Mouse (Mus musculus): Measurements from ENCODE around the gene Ube2e3. TPM values are rescaled to one million over a fixed set of nuclear protein-coding genes. Genes with fewer than 3 reads are reported as not detected.

The Ube2e3 gene
- polyA plus RNA-seq, 1 experiment from 2014 or later, result 134 TPM

DNA sequence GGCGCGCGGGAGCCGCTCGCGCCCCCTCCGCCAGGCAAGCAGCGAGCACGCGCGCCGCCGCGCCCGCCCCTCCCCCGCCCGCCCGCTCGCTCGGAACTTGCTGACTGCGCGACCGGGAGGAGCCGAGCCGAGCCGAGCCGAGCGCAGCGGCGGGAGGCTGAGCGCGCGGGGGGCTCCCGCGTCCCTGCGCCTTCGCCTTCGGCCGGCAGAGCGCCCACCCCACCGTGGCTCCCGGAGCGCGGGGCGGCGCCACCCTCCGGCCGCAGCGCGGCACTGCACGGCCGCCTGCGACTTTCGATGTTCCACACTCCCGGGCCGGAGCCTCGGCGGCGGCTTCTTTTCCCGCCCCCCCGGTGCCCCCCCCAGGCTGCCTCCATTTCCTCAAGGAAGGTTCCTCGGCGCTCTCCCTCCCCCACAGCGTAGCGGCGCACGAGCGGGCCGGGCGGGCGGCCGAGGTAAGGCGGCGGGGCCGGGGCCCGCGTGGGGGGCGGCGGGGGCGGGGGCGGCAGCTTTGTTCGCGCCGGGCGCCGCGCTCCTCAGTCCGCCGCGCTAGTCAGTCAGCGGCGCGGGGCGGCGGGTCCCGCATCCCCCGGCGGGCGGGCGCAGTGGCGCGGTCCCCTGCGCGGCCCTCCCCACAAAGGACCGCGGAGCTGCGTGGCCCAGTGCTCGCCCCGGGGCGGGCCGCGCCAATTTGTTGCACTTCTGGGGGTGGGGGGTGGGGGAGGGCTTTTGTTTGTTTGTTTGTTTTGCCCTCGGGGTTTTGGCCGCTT lies 1.2 kb downstream of the Ube2e3 start:
- no peaks in the 10 kb centered on the region for H3K27me3 ChIP-seq (ENCODE audit: insufficient read depth, low read length)
- TF ChIP-seq CTCF (IDR thresholded peaks at IDR 0.05; ENCODE audit: low read depth), result peak; percentile 63
- under 1% methylated on average over 64 of the region's 114 CpGs for WGBS
- peak overlapping the region; percentile 99 for H3K9ac ChIP-seq (ENCODE audit: low read depth, low read length)
- H3K27ac ChIP-seq, result peak overlapping the region; percentile 99
- ATAC-seq (replicated peaks; ENCODE audit: low FRiP score, low read depth) (peak; percentile 93), DNase-seq (ENCODE audit: low spot score) (peak; percentile 89)
- no peaks in the 10 kb centered on the region for H3K9me3 ChIP-seq (replicated peaks; ENCODE audit: low read length)
- H3K4me1 ChIP-seq (replicated peaks; ENCODE audit: insufficient read depth, low read length), result peaks cover 18% of the 10 kb centered on the region
- H3K4me2 ChIP-seq (ENCODE audit: low read length), result peak overlapping the region; percentile 83
- H3K36me3 ChIP-seq (ENCODE audit: insufficient read depth, low read length), result no peaks in the 10 kb centered on the region
- H3K4me3 ChIP-seq (replicated peaks; ENCODE audit: low read depth, low read length), result peak overlapping the region; percentile 93

GRCm38 (mm10) chr2:78869721-78870442 lies 2.0 kb downstream of the Ube2e3 start:
- Histone ChIP-seq H3K36me3 (ENCODE audit: insufficient read depth, low read length) (no peaks in the 10 kb centered on the region), H3K4me1 (replicated peaks; ENCODE audit: insufficient read depth, low read length) (peaks cover 18% of the 10 kb centered on the region), H3K27me3 (ENCODE audit: insufficient read depth, low read length) (no peaks in the 10 kb centered on the region), H3K4me2 (ENCODE audit: low read length) (peak overlapping the region; percentile 83), H3K4me3 (replicated peaks; ENCODE audit: low read depth, low read length) (peak overlapping the region; percentile 93), H3K27ac (peak overlapping the region; percentile 99), H3K9ac (ENCODE audit: low read depth, low read length) (peak overlapping the region; percentile 99), H3K9me3 (replicated peaks; ENCODE audit: low read length) (no peaks in the 10 kb centered on the region)
- peak; percentile 24 for DNase-seq (ENCODE audit: low spot score)
- under 1% methylated on average over 35 of the region's 35 CpGs for WGBS
- no peak for ATAC-seq (replicated peaks; ENCODE audit: low FRiP score, low read depth)
- TF ChIP-seq CTCF (IDR thresholded peaks at IDR 0.05; ENCODE audit: low read depth), result no peak

- Histone ChIP-seq H3K4me1 (replicated peaks; ENCODE audit: insufficient read depth, low read length) (peaks cover 18% of the 10 kb centered on the region), H3K9ac (ENCODE audit: low read depth, low read length) (peak overlapping the region; percentile 99), H3K36me3 (ENCODE audit: insufficient read depth, low read length) (no peaks in the 10 kb centered on the region), H3K27me3 (ENCODE audit: insufficient read depth, low read length) (no peaks in the 10 kb centered on the region), H3K27ac (0 out of 2 replicates have a peak overlapping the region, but pooled peaks have one; percentile 47), H3K4me3 (replicated peaks; ENCODE audit: low read depth, low read length) (peak overlapping the region; percentile 93), H3K4me2 (ENCODE audit: low read length) (peak overlapping the region; percentile 83), H3K9me3 (replicated peaks; ENCODE audit: low read length) (no peaks in the 10 kb centered on the region)
- no peak for ATAC-seq (replicated peaks; ENCODE audit: low FRiP score, low read depth)
- 9% methylated on average over 10 of the region's 10 CpGs for WGBS
- DNase-seq (ENCODE audit: low spot score), result no peak
- no peak for TF ChIP-seq CTCF (IDR thresholded peaks at IDR 0.05; ENCODE audit: low read depth)
Observed at GRCm38 (mm10) chr2:78870443-78871025, 2.6 kb downstream of the Ube2e3 start.

GRCm38 (mm10) chr2:78871971-78872860 lies 4.3 kb downstream of the Ube2e3 start:
- H3K9me3 ChIP-seq (replicated peaks; ENCODE audit: low read length), result no peaks in the 10 kb centered on the region
- DNase-seq (ENCODE audit: low spot score), result peak; percentile 74
- WGBS, result 15% methylated on average over 8 of the region's 8 CpGs

GRCm38 (mm10) chr2:78873946-78874345 lies 6.0 kb downstream of the Ube2e3 start:
- DNase-seq (ENCODE audit: low spot score) (no peak), ATAC-seq (replicated peaks; ENCODE audit: low FRiP score, low read depth) (no peak)
- Histone ChIP-seq H3K9ac (ENCODE audit: low read depth, low read length) (no peak overlapping the region), H3K27me3 (ENCODE audit: insufficient read depth, low read length) (no peaks in the 10 kb centered on the region), H3K27ac (no peak overlapping the region), H3K9me3 (replicated peaks; ENCODE audit: low read length) (no peaks in the 10 kb centered on the region), H3K36me3 (ENCODE audit: insufficient read depth, low read length) (no peaks in the 10 kb centered on the region), H3K4me1 (replicated peaks; ENCODE audit: insufficient read depth, low read length) (peaks cover 18% of the 10 kb centered on the region), H3K4me3 (replicated peaks; ENCODE audit: low read depth, low read length) (no peak overlapping the region), H3K4me2 (ENCODE audit: low read length) (peak overlapping the region; percentile 19; the same call in 1 of the 2 replicates)
- WGBS, result 43% methylated on average over 2 of the region's 2 CpGs
- TF ChIP-seq CTCF (IDR thresholded peaks at IDR 0.05; ENCODE audit: low read depth), result no peak

More at GRCm38 (mm10) chr2:78871971-78872860, 4.3 kb downstream of the Ube2e3 start:
- Histone ChIP-seq H3K4me2 (ENCODE audit: low read length) (peak overlapping the region; percentile 83), H3K27ac (peak overlapping the region; percentile 1; the same call in 1 of the 2 replicates), H3K4me3 (replicated peaks; ENCODE audit: low read depth, low read length) (peak overlapping the region; percentile 27), H3K36me3 (ENCODE audit: insufficient read depth, low read length) (no peaks in the 10 kb centered on the region), H3K4me1 (replicated peaks; ENCODE audit: insufficient read depth, low read length) (peaks cover 18% of the 10 kb centered on the region), H3K27me3 (ENCODE audit: insufficient read depth, low read length) (no peaks in the 10 kb centered on the region), H3K9ac (ENCODE audit: low read depth, low read length) (peak overlapping the region; percentile 38; the same call in 1 of the 2 replicates)
- ATAC-seq (replicated peaks; ENCODE audit: low FRiP score, low read depth), result no peak
- TF ChIP-seq CTCF (IDR thresholded peaks at IDR 0.05; ENCODE audit: low read depth), result peak; percentile 45; the same call in 1 of the 2 replicates

Measured in kidney, postnatal 0 days (tissue).